Mouse (Mus musculus) skeletal muscle tissue, adult 2 months (tissue): Measurements from ENCODE around the gene Glyctk.
"Not testable (repeated sequence)": the region's sequence is repeated elsewhere in the genome, so short reads cannot be mapped to it uniquely, and the experiment has no call there.

Experiments
- DNase-seq: peaks from one replicate; pipeline ENCODE4 v3.0.0-alpha.2; 2012; ENCODE audit warnings: low read depth, low spot score

The Glyctk gene

DNA sequence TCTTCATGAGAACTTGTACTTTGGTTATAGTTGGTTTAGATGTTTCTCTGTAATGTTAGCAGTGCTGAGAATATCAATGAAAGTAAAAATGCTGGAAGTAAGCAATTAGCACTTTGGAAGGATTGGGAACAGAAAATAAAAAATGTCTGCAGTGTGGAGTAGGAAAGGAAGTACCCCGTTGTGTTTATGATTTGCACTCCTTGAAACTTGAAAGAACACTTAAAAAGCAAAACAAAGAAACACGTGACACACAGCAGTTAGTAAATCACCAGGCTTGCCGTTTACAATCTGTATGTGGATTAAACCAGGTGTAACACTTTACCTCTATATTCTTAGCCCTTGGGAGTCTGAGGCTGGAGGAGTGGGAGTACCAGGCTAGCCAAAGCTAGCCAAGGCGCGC, 18.8 kb upstream of the Glyctk start:
- DNase-seq, result no peak

- DNase-seq, result no peak
Observed at GRCm38 (mm10) chr9:106175552-106176200, 17.7 kb upstream of the Glyctk start.

DNA sequence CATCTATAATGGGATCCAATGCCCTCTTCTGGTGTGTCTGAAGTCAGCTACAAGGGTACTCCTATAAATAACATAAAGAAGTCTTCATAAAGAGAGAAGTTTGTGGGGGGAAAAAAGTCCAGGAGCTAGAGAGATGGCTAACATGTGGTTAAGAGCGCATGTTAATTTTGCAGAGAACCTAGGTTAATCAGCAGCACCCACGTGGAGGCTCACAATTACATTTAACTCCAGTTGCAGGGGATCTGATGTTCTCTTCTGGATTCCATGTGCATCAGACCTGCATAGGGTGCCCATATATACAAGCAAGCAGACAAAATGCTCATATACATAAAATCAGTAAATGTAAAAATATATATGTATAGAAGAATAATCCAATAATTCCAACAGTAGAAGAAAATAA, 15.4 kb upstream of the Glyctk start:
- DNase-seq, result no peak

DNA sequence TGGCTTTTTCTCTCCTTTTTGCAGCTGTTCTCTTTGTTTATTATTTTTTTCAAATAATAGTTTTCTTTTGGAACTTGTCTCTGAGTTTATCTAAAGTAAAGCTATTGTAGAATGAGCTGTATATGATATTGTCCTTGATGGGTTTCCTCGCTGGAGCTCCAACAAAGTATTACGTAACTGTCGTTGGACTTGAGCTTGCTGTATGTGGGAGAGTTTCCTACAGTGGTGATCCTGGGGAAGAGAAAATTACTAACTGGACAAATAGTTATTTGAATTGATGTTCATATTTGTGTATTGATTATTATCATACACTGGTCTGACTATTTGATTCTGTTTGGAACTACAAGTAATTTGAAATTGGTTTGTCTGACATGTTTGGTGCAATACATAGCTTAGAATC, 14.6 kb upstream of the Glyctk start:
- DNase-seq, result no peak

- peak; percentile 46 for DNase-seq
Observed at GRCm38 (mm10) chr9:106171346-106172158, 13.6 kb upstream of the Glyctk start.

- DNase-seq, result peak; percentile 91
Observed at GRCm38 (mm10) chr9:106170556-106171345, 12.8 kb upstream of the Glyctk start, which contains the start of gene Wdr82. Gene Wdr82 (plus strand): TSS chr9:106170928.

DNA sequence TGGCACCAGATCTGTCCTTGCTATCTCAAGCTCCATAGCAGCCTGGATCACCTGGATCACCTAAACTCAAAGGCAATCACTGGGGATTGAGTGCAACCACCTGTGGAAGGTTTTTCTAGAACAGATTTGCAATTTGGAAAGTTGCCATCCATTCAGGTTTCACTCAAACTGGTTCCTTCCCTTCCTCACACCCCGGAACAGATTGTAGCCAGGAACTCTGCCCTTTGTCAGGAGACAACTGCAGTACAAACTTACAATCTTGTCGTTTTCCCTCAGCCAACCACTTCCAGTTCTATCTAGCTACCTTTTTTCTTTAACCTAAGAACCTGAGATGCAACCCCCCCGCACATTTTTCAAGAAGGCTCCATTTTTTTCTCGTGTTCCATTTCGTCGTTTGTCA, 12.0 kb upstream of the Glyctk start:
- DNase-seq, result no peak

GRCm38 (mm10) chr9:106169006-106169405, 11.1 kb upstream of the Glyctk start:
- DNase-seq, result not testable (repeated sequence)

DNA sequence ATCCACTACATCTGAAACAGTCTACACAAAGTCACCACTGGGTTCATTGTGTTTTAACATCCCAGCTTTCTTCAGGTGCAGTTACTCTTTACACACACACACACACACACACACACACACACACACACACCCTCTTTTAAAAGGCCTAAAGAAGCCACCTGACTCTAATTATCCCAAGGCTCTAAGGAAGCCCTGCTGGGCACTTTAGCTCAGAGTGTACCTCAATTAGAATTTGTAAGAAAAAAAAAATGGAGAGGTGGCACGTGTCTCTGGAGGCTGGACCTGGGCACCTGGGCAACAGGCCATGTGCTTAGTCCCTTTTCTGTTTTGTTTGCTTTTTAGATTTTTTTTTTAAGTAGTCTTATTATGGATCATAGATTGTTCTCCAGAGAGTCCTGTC, 9.8 kb upstream of the Glyctk start:
- DNase-seq, result no peak

DNA sequence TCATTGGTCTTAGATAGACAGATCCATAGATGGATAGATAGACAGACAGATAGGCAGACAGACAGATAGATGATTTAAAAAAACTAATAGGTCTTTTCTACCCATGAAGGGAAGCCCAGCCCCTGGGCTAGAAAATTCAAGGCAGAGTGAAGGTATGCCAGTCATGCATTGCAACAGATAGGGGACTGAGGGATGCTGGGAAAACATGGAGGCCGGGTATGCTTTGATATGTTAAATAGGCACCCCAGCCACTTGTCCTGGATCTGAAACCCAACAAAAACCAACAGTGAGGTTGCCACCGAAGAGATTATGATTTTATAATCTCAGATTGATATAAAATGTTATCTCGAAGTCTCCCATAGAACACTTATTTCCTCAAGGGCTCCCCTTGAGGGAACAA, 9.3 kb upstream of the Glyctk start:
- DNase-seq, result no peak

- DNase-seq, result no peak
Observed at GRCm38 (mm10) chr9:106166709-106167108, 8.8 kb upstream of the Glyctk start.

GRCm38 (mm10) chr9:106160426-106160825, 2.5 kb upstream of the Glyctk start:
- DNase-seq, result no peak

DNA sequence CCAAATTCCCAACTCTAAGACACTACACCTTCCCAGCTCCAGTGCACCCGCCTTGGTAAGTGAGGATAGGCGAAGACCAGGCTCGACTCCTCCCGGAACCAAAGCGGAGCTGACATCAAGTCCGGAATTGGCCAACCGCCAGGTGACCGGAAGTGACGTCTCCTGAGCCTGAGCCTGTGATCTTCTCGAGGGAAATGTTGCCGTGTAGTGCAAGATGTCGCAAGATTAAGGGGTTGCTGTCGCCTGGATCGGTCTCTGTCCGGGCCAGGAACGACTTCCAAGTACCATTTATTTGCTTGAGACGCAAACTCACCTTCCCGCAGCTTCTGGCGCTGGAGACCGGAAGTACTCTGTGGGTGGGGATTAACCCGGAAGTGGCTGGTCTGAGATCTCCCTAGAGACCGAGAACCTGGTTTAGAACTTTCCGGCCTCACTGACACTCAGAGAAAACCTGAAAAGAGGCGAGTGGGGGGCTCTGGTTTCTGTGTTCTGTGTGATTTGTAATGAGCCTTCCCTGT, 1.9 kb upstream of the Glyctk start:
- DNase-seq, result peak; percentile 97

- DNase-seq, result no peak
Observed at GRCm38 (mm10) chr9:106159237-106159636, 1.3 kb upstream of the Glyctk start.

- no peak for DNase-seq
Observed at GRCm38 (mm10) chr9:106157623-106157925, 364 bp downstream of the Glyctk start.

DNA sequence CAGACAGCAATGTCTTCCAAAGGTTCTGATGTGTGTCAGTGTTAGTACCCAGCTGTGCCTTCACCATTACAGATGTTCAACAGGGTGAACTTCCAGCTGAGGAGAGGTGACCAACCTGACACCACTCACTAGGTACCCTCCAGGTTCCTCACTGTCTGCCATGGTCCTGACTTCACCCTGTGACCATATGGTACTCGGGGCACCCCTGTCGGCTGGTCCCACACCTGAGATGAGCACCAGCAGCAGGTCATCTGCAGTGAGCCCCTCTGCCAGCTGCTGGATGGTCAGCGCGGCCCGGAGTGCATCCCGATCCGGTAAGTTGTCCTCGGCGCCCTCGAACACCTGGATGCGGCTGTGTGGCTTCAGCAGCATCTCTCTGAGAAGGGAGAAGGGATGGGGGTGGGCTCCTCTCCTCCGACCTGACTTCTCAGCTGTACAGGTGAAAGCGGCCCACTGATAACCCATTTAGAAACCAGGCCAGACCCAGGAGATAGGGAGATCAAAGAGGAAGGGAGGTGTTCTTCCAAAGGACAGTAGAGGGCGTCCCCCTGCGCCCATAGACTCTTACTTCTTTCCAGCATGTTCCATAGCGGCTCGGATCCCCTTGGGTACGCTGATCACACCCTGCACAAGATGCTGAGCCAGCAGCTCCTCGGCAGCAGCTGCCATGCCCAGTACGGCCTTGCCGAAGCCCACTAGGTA, 866 bp downstream of the Glyctk start:
- no peak for DNase-seq

DNA sequence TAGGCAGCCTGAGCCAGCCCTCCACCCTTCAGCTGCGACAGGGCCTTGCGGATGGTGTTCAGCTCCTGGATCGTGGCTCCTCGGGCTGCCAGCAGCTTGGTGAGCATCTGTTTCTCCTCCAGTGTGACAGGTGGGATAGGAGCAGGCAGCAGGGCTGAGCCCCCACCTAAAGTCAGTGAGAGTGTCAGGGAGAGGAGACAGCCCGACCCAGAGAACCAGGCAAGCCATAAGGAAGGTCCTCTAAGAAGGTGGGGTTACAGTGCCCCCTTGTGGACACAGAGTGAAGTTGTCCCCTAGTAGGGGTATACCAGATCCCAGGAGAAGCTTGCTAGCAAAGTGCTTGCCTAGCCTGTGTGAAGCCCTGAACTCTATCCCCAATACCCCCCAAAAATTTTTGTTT, 1.5 kb downstream of the Glyctk start:
- DNase-seq, result no peak

DNA sequence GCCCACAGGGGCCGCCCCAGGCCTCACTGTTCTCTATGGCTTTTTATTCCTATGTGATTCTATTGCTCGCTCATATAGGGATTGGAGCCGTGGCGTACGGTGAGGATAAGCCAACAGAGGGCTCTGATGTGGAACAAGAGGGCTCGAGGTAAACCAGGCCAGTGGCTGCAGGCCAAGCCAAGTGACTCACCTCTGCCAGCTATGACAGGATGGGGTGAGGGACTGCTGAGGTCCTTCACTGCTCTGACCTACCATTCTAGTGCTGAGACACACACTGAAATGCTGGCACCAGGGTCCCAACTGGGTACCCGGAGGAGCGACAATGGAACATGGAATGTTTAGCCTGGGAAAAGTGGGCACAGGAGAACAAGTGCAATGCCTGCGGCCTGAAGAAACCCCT, 3.8 kb downstream of the Glyctk start:
- no peak for DNase-seq

- no peak for DNase-seq
Observed at GRCm38 (mm10) chr9:106149399-106149754, 8.6 kb downstream of the Glyctk start.

GRCm38 (mm10) chr9:106148541-106149398, 9.2 kb downstream of the Glyctk start:
- no peak for DNase-seq
